Mouse (Mus musculus): ENCODE results near the gene Pakap. TPM values are rescaled to one million over a fixed set of nuclear protein-coding genes. Genes with fewer than 3 reads are reported as not detected.
A peak's percentile ranks its signal among the peaks of the same experiment; 100 is the strongest.

Pakap gene
- polyA plus RNA-seq, 1 experiment from 2014 or later: 10.5 TPM

- Histone ChIP-seq H3K9ac (no peak overlapping the region), H3K36me3 (no peaks in the 10 kb centered on the region), H3K27ac (replicated peaks) (peak overlapping the region; percentile 25; the same call in 1 of the 2 replicates), H3K4me1 (replicated peaks) (peaks cover 7% of the 10 kb centered on the region), H3K27me3 (no peaks in the 10 kb centered on the region), H3K4me3 (no peak overlapping the region), H3K9me3 (no peaks in the 10 kb centered on the region), H3K4me2 (no peak overlapping the region)
- 51% methylated on average over 1 of the region's 1 CpGs for WGBS
- no peak for ATAC-seq (ENCODE audit: low FRiP score, low read depth)
Measured at GRCm38 (mm10) chr4:57764392-57764791, 196.4 kb downstream of the Pakap start.

DNA sequence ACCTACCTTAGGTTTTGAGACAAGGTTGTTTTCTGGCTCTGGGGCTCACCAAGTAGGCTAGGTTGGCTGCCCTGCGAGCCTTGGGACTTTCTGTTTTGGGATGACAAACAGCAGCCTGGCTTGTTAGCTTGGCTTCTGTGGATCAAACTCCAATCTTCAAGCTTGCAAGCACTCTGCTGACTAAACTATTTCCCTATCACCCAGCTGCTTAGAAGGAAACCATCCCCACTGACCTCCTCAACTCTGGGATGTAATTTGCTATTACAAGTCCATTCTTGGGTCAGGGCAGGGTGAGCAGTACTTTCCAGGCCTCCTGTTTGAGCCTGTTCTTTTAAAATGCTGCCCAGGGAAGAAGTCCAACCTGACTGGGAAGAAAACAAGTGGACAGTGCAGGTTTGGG lies 196.9 kb downstream of the Pakap start:
- H3K36me3 ChIP-seq: no peaks in the 10 kb centered on the region
- peak overlapping the region; percentile 25; the same call in 1 of the 2 replicates for H3K27ac ChIP-seq (replicated peaks)

GRCm38 (mm10) chr4:57765806-57766205 lies 197.8 kb downstream of the Pakap start:
- Histone ChIP-seq H3K4me1 (replicated peaks) (peaks cover 7% of the 10 kb centered on the region), H3K27me3 (no peaks in the 10 kb centered on the region), H3K9me3 (no peaks in the 10 kb centered on the region), H3K4me2 (no peak overlapping the region), H3K9ac (no peak overlapping the region), H3K4me3 (no peak overlapping the region), H3K36me3 (no peaks in the 10 kb centered on the region), H3K27ac (replicated peaks) (no peak overlapping the region)
- 5% methylated on average over 4 of the region's 4 CpGs for WGBS
- ATAC-seq (ENCODE audit: low FRiP score, low read depth): no peak

More for the DNA sequence above, 196.9 kb downstream of the Pakap start:
- Histone ChIP-seq H3K9me3 (no peaks in the 10 kb centered on the region), H3K4me3 (no peak overlapping the region), H3K9ac (no peak overlapping the region), H3K27me3 (no peaks in the 10 kb centered on the region), H3K4me1 (replicated peaks) (peaks cover 7% of the 10 kb centered on the region), H3K4me2 (no peak overlapping the region)
- no peak for ATAC-seq (ENCODE audit: low FRiP score, low read depth)
- WGBS: 96% methylated on average over 1 of the region's 1 CpGs

- H3K4me2 ChIP-seq: no peak overlapping the region
- no peaks in the 10 kb centered on the region for H3K27me3 ChIP-seq
- WGBS: 82% methylated on average over 3 of the region's 3 CpGs
- H3K9ac ChIP-seq: no peak overlapping the region
- no peak overlapping the region for H3K27ac ChIP-seq (replicated peaks)
- peaks cover 6% of the 10 kb centered on the region for H3K4me1 ChIP-seq (replicated peaks)
- H3K4me3 ChIP-seq: no peak overlapping the region
- ATAC-seq (ENCODE audit: low FRiP score, low read depth): no peak
- H3K36me3 ChIP-seq: no peaks in the 10 kb centered on the region
- H3K9me3 ChIP-seq: no peaks in the 10 kb centered on the region
Measured at GRCm38 (mm10) chr4:57769007-57769406, 201.0 kb downstream of the Pakap start.

DNA sequence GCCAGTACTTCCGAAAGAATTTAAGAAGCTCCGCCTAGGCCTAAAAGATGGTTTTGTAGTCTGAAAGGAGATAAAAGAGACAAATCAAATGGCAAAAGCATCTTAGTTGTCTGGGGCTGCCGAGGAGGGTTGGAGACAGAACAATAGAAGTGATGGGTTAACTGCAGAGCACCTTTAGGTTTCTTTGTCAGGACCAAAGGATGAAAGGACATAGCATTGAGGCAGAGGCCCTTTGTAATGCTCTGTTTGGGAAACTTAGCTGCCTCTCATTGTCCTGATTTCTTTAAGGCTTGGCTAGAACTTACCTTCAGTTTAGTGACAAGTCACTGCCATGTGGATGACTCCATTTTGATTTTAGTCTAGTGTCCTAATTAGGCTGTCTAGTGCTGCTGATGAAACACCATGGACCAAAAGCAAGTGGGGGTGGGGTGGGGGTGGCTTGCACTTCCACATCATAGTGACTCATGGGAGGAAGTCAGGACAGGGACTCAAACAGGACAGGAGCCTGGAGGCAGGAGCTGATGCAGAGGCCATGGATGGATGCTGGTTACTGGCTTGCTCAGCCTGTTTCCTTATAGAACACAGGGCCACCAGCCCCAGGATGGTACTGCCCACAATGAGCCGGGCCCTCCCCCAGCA lies 202.3 kb downstream of the Pakap start:
- no peaks in the 10 kb centered on the region for H3K36me3 ChIP-seq
- H3K4me3 ChIP-seq: no peak overlapping the region
- 53% methylated on average over 4 of the region's 4 CpGs for WGBS
- no peaks in the 10 kb centered on the region for H3K4me1 ChIP-seq (replicated peaks)
- no peaks in the 10 kb centered on the region for H3K9me3 ChIP-seq
- no peaks in the 10 kb centered on the region for H3K27me3 ChIP-seq
- H3K27ac ChIP-seq (replicated peaks): no peak overlapping the region
- no peak for ATAC-seq (ENCODE audit: low FRiP score, low read depth)
- H3K9ac ChIP-seq: no peak overlapping the region
- H3K4me2 ChIP-seq: no peak overlapping the region

- Histone ChIP-seq H3K9me3 (no peaks in the 10 kb centered on the region), H3K4me1 (replicated peaks) (no peaks in the 10 kb centered on the region), H3K4me3 (no peak overlapping the region), H3K27me3 (no peaks in the 10 kb centered on the region), H3K9ac (no peak overlapping the region), H3K36me3 (no peaks in the 10 kb centered on the region), H3K4me2 (no peak overlapping the region), H3K27ac (replicated peaks) (no peak overlapping the region)
- WGBS: 91% methylated on average over 2 of the region's 2 CpGs
- peak; percentile 54; the same call in 1 of the 2 replicates for ATAC-seq (ENCODE audit: low FRiP score, low read depth)
Measured at GRCm38 (mm10) chr4:57771558-57772219, 203.7 kb downstream of the Pakap start.

GRCm38 (mm10) chr4:57772851-57773510 lies 205.0 kb downstream of the Pakap start:
- H3K36me3 ChIP-seq: no peaks in the 10 kb centered on the region
- no peak overlapping the region for H3K27ac ChIP-seq (replicated peaks)
- ATAC-seq (ENCODE audit: low FRiP score, low read depth): no peak
- no peak overlapping the region for H3K4me2 ChIP-seq
- no peaks in the 10 kb centered on the region for H3K9me3 ChIP-seq
- WGBS: 64% methylated on average over 11 of the region's 11 CpGs
- H3K9ac ChIP-seq: no peak overlapping the region
- H3K27me3 ChIP-seq: no peaks in the 10 kb centered on the region
- no peaks in the 10 kb centered on the region for H3K4me1 ChIP-seq (replicated peaks)
- H3K4me3 ChIP-seq: no peak overlapping the region

GRCm38 (mm10) chr4:57774517-57774916 lies 206.5 kb downstream of the Pakap start:
- 78% methylated on average over 4 of the region's 4 CpGs for WGBS
- H3K4me2 ChIP-seq: no peak overlapping the region

DNA sequence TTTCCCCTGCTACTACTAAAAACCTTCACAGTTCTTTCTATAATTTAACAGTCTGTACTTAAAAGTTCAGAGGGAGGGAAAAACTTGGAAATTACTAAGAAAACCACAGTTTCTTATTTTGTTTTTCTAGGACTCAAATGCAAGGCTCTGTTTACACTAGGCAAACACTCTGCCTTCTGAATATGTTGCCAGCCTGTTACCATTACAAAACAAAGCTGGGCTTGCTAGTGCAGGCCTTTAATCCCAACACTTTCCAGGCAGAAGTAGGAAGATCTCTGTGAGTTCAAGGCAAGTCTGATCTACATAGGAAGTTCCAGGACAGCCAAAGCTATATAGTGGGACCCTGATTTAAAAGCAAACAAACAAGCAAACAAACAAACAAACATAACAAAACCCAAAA lies 207.6 kb downstream of the Pakap start:
- H3K4me1 ChIP-seq (replicated peaks): no peaks in the 10 kb centered on the region
- H3K4me2 ChIP-seq: no peak overlapping the region
- no peak for ATAC-seq (ENCODE audit: low FRiP score, low read depth)
- no peaks in the 10 kb centered on the region for H3K9me3 ChIP-seq
- no peak overlapping the region for H3K4me3 ChIP-seq
- no peaks in the 10 kb centered on the region for H3K36me3 ChIP-seq
- no peak overlapping the region for H3K9ac ChIP-seq
- no peaks in the 10 kb centered on the region for H3K27me3 ChIP-seq
- no peak overlapping the region for H3K27ac ChIP-seq (replicated peaks)

More at GRCm38 (mm10) chr4:57774517-57774916, 206.5 kb downstream of the Pakap start:
- no peak overlapping the region for H3K9ac ChIP-seq
- H3K27ac ChIP-seq (replicated peaks): no peak overlapping the region
- no peaks in the 10 kb centered on the region for H3K9me3 ChIP-seq
- no peaks in the 10 kb centered on the region for H3K27me3 ChIP-seq
- H3K36me3 ChIP-seq: no peaks in the 10 kb centered on the region
- no peak for ATAC-seq (ENCODE audit: low FRiP score, low read depth)
- no peak overlapping the region for H3K4me3 ChIP-seq
- H3K4me1 ChIP-seq (replicated peaks): no peaks in the 10 kb centered on the region

GRCm38 (mm10) chr4:57780403-57780802 lies 212.4 kb downstream of the Pakap start:
- no peak overlapping the region for H3K4me2 ChIP-seq
- 33% methylated on average over 4 of the region's 4 CpGs for WGBS

GRCm38 (mm10) chr4:57780833-57781641 lies 213.1 kb downstream of the Pakap start:
- no peak overlapping the region for H3K27ac ChIP-seq (replicated peaks)
- WGBS: 6% methylated on average over 20 of the region's 20 CpGs
- peak; percentile 31; the same call in 1 of the 2 replicates for ATAC-seq (ENCODE audit: low FRiP score, low read depth)

More at GRCm38 (mm10) chr4:57780403-57780802, 212.4 kb downstream of the Pakap start:
- no peak overlapping the region for H3K4me3 ChIP-seq
- H3K27ac ChIP-seq (replicated peaks): no peak overlapping the region
- H3K27me3 ChIP-seq: no peaks in the 10 kb centered on the region
- no peak for ATAC-seq (ENCODE audit: low FRiP score, low read depth)
- H3K4me1 ChIP-seq (replicated peaks): peaks cover 34% of the 10 kb centered on the region
- no peak overlapping the region for H3K9ac ChIP-seq
- no peaks in the 10 kb centered on the region for H3K9me3 ChIP-seq
- H3K36me3 ChIP-seq: no peaks in the 10 kb centered on the region

More at GRCm38 (mm10) chr4:57780833-57781641, 213.1 kb downstream of the Pakap start:
- no peak overlapping the region for H3K9ac ChIP-seq
- no peaks in the 10 kb centered on the region for H3K27me3 ChIP-seq
- H3K9me3 ChIP-seq: no peaks in the 10 kb centered on the region
- H3K36me3 ChIP-seq: no peaks in the 10 kb centered on the region
- peak overlapping the region; percentile 34 for H3K4me2 ChIP-seq
- H3K4me3 ChIP-seq: no peak overlapping the region
- H3K4me1 ChIP-seq (replicated peaks): peaks cover 34% of the 10 kb centered on the region
